ENCODE assay signal across 7 mouse cellular contexts in the genomic region with DNA sequence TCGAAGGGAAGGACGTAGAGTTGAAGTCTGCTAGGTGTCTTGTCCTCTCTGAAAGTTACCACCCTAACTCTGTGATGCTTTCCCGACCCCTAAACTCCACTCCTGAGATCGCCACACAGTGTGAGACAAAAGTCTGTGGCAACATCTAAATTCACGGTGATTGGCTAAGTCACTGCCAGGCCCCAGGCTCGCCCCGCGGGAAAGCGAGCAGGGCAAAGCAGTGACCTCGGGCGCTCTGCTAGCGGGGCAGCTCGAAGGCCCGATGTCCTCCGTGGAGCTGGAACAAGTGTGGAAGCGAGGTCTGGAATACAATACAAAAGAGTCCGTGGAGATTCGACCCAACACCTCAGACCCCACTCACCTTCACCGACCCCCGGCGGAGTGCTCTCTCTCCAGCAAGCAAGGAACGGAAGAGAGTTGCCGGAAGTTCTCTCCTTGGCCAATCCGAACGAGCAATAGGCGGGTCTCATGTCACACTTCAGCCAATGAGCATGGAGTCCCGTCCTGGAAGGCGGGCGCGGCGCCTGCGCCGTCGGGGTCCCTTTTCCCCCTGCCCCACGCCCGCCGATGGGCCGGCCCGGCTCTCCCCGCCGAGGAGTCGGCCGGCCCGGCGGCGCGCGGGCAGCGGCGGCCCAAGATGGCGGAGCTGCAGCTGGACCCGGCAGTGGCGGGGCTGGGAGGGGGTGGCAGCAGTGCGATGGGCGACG. TPM values are rescaled to one million over a fixed set of nuclear protein-coding genes. Genes with fewer than 3 reads are reported as not detected.
DNase-seq lines count a peak whose midpoint lies in the region; ATAC-seq and TF ChIP-seq lines count a peak whose summit lies in the region.

A gene (minus strand): TSS at position 432 of the 707 bp plus-strand sequence.
A gene (plus strand): TSS at position 598 of the 707 bp plus-strand sequence.

- intact Hi-C loops in left cerebral cortex, postnatal 4 days (cut with DNase I) = loop anchor here (5.0 kb wide), 1 partner anchor 57 kb away; no protein-coding TSS in a partner anchor

- H3K9me3 ChIP-seq in intestine, postnatal 0 days (ENCODE audit: control insufficient read depth) = no peaks in the 10 kb centered on the region
- no peaks in the 10 kb centered on the region for H3K9me3 ChIP-seq in midbrain, embryonic 12.5 days

- no peaks in the 10 kb centered on the region for H3K27me3 ChIP-seq in intestine, postnatal 0 days (replicated peaks; ENCODE audit: control insufficient read depth, insufficient read depth, low read length)
- H3K27me3 ChIP-seq in midbrain, embryonic 12.5 days = no peaks in the 10 kb centered on the region
- H3K27me3 ChIP-seq in small intestine, adult 2 months (ENCODE audit: control insufficient read depth, insufficient read depth, low read length) = no peaks in the 10 kb centered on the region

- DNase-seq in adrenal gland, adult 8-10 months = peak; percentile 95
- peak; percentile 94 for DNase-seq in embryo, embryonic 9.5 days (ENCODE audit: extremely low spot score)
- DNase-seq in gonadal fat pad, adult 2 months (ENCODE audit: low read depth) = peak; percentile 63
- peak; percentile 97 for DNase-seq in left cerebral cortex, postnatal 4 days

- peak within 1 kb of the TSS; percentile 98 for H3K4me3 ChIP-seq in intestine, postnatal 0 days (ENCODE audit: low read depth, low read length)
- peak within 1 kb of the TSS; percentile 62 for H3K4me3 ChIP-seq in midbrain, embryonic 12.5 days
- H3K4me3 ChIP-seq in small intestine, adult 2 months (ENCODE audit: low read depth, low read length) = peak within 1 kb of the TSS; percentile 94

- H3K36me3 ChIP-seq in intestine, postnatal 0 days (ENCODE audit: control insufficient read depth, insufficient read depth) = peaks cover 40% of the 10 kb centered on the region
- H3K36me3 ChIP-seq in midbrain, embryonic 12.5 days = peaks cover 40% of the 10 kb centered on the region
- H3K36me3 ChIP-seq in small intestine, adult 2 months (ENCODE audit: control insufficient read depth, insufficient read depth, low read length) = peaks cover 35% of the 10 kb centered on the region

- H3K27ac ChIP-seq in intestine, postnatal 0 days (ENCODE audit: low read depth, low read length) = peak within 1 kb of the TSS; percentile 86
- H3K27ac ChIP-seq in midbrain, embryonic 12.5 days (replicated peaks) = peak within 1 kb of the TSS; percentile 76
- peak within 1 kb of the TSS; percentile 94 for H3K27ac ChIP-seq in small intestine, adult 2 months (ENCODE audit: insufficient read depth, low read depth, low read length)

- WGBS in intestine, postnatal 0 days = under 1% methylated on average over 52 of the region's 56 CpGs
- WGBS in midbrain, embryonic 12.5 days = under 1% methylated on average over 40 of the region's 56 CpGs
- WGBS in small intestine, adult 2 months = 1% methylated on average over 51 of the region's 56 CpGs

- ATAC-seq in intestine, postnatal 0 days = peak; percentile 96
- peak; percentile 98 for ATAC-seq in midbrain, embryonic 12.5 days (ENCODE audit: low FRiP score, low read depth)

- no peak for TF ChIP-seq CTCF in intestine, postnatal 0 days (IDR thresholded peaks at IDR 0.05; ENCODE audit: low read depth)
- TF ChIP-seq CTCF in small intestine, adult 2 months (IDR thresholded peaks at IDR 0.05; ENCODE audit: extremely low read depth, insufficient read length, insufficient replicate concordance, low read depth, low read length) = no peak

- H3K4me2 ChIP-seq in intestine, postnatal 0 days (replicated peaks; ENCODE audit: low read depth) = peak within 1 kb of the TSS; percentile 91
- H3K4me2 ChIP-seq in midbrain, embryonic 12.5 days (replicated peaks) = peak within 1 kb of the TSS; percentile 98

- peak within 1 kb of the TSS; percentile 95 for H3K9ac ChIP-seq in intestine, postnatal 0 days (ENCODE audit: low read depth, low read length)
- peak within 1 kb of the TSS; percentile 87 for H3K9ac ChIP-seq in midbrain, embryonic 12.5 days (replicated peaks)

- peaks cover 3% of the 10 kb centered on the region; the same call in 1 of the 2 replicates for H3K4me1 ChIP-seq in intestine, postnatal 0 days (replicated peaks; ENCODE audit: control insufficient read depth, insufficient read depth, low read length)
- H3K4me1 ChIP-seq in midbrain, embryonic 12.5 days = peaks cover 30% of the 10 kb centered on the region
- peaks cover 17% of the 10 kb centered on the region; the same call in 1 of the 2 replicates for H3K4me1 ChIP-seq in small intestine, adult 2 months (ENCODE audit: control insufficient read depth, insufficient read depth, insufficient read length, low read length)

- TF ChIP-seq POLR2A in small intestine, adult 2 months (IDR thresholded peaks at IDR 0.05; ENCODE audit: low read depth, low read length) = peak; percentile 86

RNA-seq across cellular contexts. Expression of the first gene that starts in this region (rescaled TPM):
- total RNA-seq in adrenal gland, adult 8-10 months (2022) = 100 to 1,000 TPM; 440 to 566 (median 519) TPM
- 159 and 175 TPM in 2 replicates for polyA plus RNA-seq in gonadal fat pad, adult 2 months (2012; rRNA removed)
- 1,235 and 1,272 TPM in 2 replicates for polyA plus RNA-seq in intestine, postnatal 0 days (2015; fragmentation: Nextera tagmentation; extraction: Ambion mirVana)
- 100 to 1,000 TPM; 290 to 310 TPM for total RNA-seq in left cerebral cortex, postnatal 4 days (2021)
- 873 and 889 TPM in 2 replicates for polyA plus RNA-seq in midbrain, embryonic 12.5 days (2016; fragmentation: Nextera tagmentation; extraction: Ambion mirVana)
- 50.8 and 61.5 TPM in 2 replicates for polyA plus RNA-seq in small intestine, adult 2 months (2012; rRNA removed)

RNA-seq across cellular contexts. Expression of the second gene that starts in this region (rescaled TPM):
- total RNA-seq in adrenal gland, adult 8-10 months (2022) = 10 to 100 TPM; 53.5 to 97.0 (median 65.5) TPM
- polyA plus RNA-seq in gonadal fat pad, adult 2 months (2012; rRNA removed) = 29.1 and 31.3 TPM in 2 replicates
- polyA plus RNA-seq in intestine, postnatal 0 days (2015; fragmentation: Nextera tagmentation; extraction: Ambion mirVana) = 17.5 and 18.6 TPM in 2 replicates
- total RNA-seq in left cerebral cortex, postnatal 4 days (2021) = 10 to 100 TPM; 47.7 to 52.9 TPM
- polyA plus RNA-seq in midbrain, embryonic 12.5 days (2016; fragmentation: Nextera tagmentation; extraction: Ambion mirVana) = 32.0 and 40.4 TPM in 2 replicates
- polyA plus RNA-seq in small intestine, adult 2 months (2012; rRNA removed) = 13.4 and 27.3 TPM in 2 replicates

Comparison
In these comparisons a context has a peak if more than half of its experiments do, and no peak if none do; other contexts are left out.
1. Peak in every context shown above with its lines: DNase-seq, ATAC-seq, H3K4me3 ChIP-seq and H3K27ac ChIP-seq.